Mouse (Mus musculus) left cerebral cortex, postnatal 10 days (tissue): ENCODE results near the gene Tgfbr3. TPM values are rescaled to one million over a fixed set of nuclear protein-coding genes. Genes with fewer than 3 reads are reported as not detected.

Experiments used
- DNase-seq, 2 experiments: peaks; one replicate each; pipeline ENCODE4 v3.0.0; 2021 to 2022; ENCODE audit warnings: low spot score in 2 of 2, mixed read lengths in 1 of 2; ENCODE audit errors: extremely low spot score in 1 of 2
- intact Hi-C: fragments of 180-260 bp; cut with DNase I; formaldehyde crosslinking; loops from one replicate; pipeline ENCODE4 v1.15.1; 2025
- total RNA-seq, 2 experiments: library from RNA; stranded (reverse); gene quantifications; 2 replicates each; pipeline ENCODE4 v1.2.3; 2021

Gene Tgfbr3
- total RNA-seq, 2 experiments from 2014 or later: 7.2 to 7.7 TPM

GRCm38 (mm10) chr5:107142791-107143190 lies 146.6 kb downstream of the Tgfbr3 start:
- intact Hi-C loops: no loop called here
- no peak for DNase-seq

- DNase-seq: no peak
- intact Hi-C loops: no loop called here
These were observed 148.1 kb downstream of the Tgfbr3 start for GRCm38 (mm10) chr5:107141375-107141774.

- intact Hi-C loops: no loop called here
- no peak for DNase-seq
These were observed 149.4 kb downstream of the Tgfbr3 start for GRCm38 (mm10) chr5:107139800-107140651.

- intact Hi-C loops: no loop called here
These were observed 156.1 kb downstream of the Tgfbr3 start for GRCm38 (mm10) chr5:107133336-107133735.

GRCm38 (mm10) chr5:107132231-107132630 lies 157.2 kb downstream of the Tgfbr3 start:
- intact Hi-C loops: no loop called here
- DNase-seq: no peak

More at GRCm38 (mm10) chr5:107133336-107133735, 156.1 kb downstream of the Tgfbr3 start:
- DNase-seq: no peak

GRCm38 (mm10) chr5:107129304-107129703 lies 160.1 kb downstream of the Tgfbr3 start:
- DNase-seq: no peak
- intact Hi-C loops: no loop called here

- intact Hi-C loops: no loop called here
- DNase-seq: no peak
These were observed 162.9 kb downstream of the Tgfbr3 start for GRCm38 (mm10) chr5:107126561-107126960.

GRCm38 (mm10) chr5:107125131-107125530 lies 164.3 kb downstream of the Tgfbr3 start:
- intact Hi-C loops: no loop called here
- DNase-seq: no peak

- intact Hi-C loops: no loop called here
- no peak for DNase-seq
These were observed 164.9 kb downstream of the Tgfbr3 start for GRCm38 (mm10) chr5:107124531-107124930.

GRCm38 (mm10) chr5:107122622-107123021 lies 166.8 kb downstream of the Tgfbr3 start:
- no peak for DNase-seq
- intact Hi-C loops: no loop called here

GRCm38 (mm10) chr5:107121086-107121485 lies 168.3 kb downstream of the Tgfbr3 start:
- DNase-seq: no peak

GRCm38 (mm10) chr5:107120624-107121023 lies 168.8 kb downstream of the Tgfbr3 start:
- intact Hi-C loops: no loop called here
- no peak for DNase-seq

More at GRCm38 (mm10) chr5:107121086-107121485, 168.3 kb downstream of the Tgfbr3 start:
- intact Hi-C loops: no loop called here

- intact Hi-C loops: no loop called here
- DNase-seq: no peak
These were observed 169.5 kb downstream of the Tgfbr3 start for GRCm38 (mm10) chr5:107119896-107120295.

GRCm38 (mm10) chr5:107116821-107117220 lies 172.6 kb downstream of the Tgfbr3 start:
- no peak for DNase-seq
- intact Hi-C loops: no loop called here

- intact Hi-C loops: no loop called here
- no peak for DNase-seq
These were observed 176.7 kb downstream of the Tgfbr3 start for GRCm38 (mm10) chr5:107112656-107113275.

GRCm38 (mm10) chr5:107111802-107112201 lies 177.6 kb downstream of the Tgfbr3 start:
- no peak for DNase-seq
- intact Hi-C loops: no loop called here

- intact Hi-C loops: no loop called here
- DNase-seq: peak in 1 of 2 experiments; percentile 39
These were observed 178.4 kb downstream of the Tgfbr3 start for GRCm38 (mm10) chr5:107110880-107111520.

- DNase-seq: no peak
These were observed 179.1 kb downstream of the Tgfbr3 start for GRCm38 (mm10) chr5:107110089-107110879.

GRCm38 (mm10) chr5:107109416-107109815 lies 180.0 kb downstream of the Tgfbr3 start:
- DNase-seq: no peak
- intact Hi-C loops: no loop called here

More at GRCm38 (mm10) chr5:107110089-107110879, 179.1 kb downstream of the Tgfbr3 start:
- intact Hi-C loops: no loop called here
